Mouse (Mus musculus): ENCODE results near the gene Nat8f2. TPM values are rescaled to one million over a fixed set of nuclear protein-coding genes. Genes with fewer than 3 reads are reported as not detected.
"Not testable (repeated sequence)": the region's sequence is repeated elsewhere in the genome, so short reads cannot be mapped to it uniquely, and the experiment has no call there.

Nat8f2 gene
- polyA plus RNA-seq, 1 experiment from 2014 or later = not detected

DNA sequence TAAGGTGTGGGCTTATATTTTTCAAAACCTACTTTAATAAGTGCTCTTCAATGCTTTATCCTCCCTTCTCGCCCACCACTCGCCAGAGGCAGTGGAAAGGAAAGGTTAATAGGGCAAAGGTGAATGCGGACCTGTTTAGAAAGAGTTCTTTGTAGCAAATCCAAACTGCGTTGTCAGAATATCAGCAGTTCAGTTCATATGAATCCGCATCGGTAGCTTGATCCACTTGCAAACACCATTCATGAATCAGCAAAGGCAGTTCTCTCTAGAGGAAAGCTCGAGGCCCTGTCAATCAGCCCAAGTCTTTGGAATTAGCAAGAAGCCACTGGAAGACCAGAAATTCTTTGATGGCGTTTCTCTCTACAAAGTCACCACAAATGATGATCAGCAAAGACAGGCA lies 30.3 kb downstream of the Nat8f2 start:
- H3K27me3 ChIP-seq (ENCODE audit: control insufficient read depth, insufficient read depth, low read length) = no peaks in the 10 kb centered on the region
- 80% methylated on average over 8 of the region's 8 CpGs for whole genome bisulfite sequencing
- no peak overlapping the region for H3K9ac ChIP-seq (ENCODE audit: low read length)
- no peaks in the 10 kb centered on the region for H3K9me3 ChIP-seq (ENCODE audit: control insufficient read depth, low read length)
- no peak overlapping the region for H3K4me3 ChIP-seq (ENCODE audit: low read depth, low read length)
- H3K4me2 ChIP-seq (ENCODE audit: low read depth, severe bottlenecking) = no peak overlapping the region
- DNase-seq (ENCODE audit: low spot score) (no peak), ATAC-seq (ENCODE audit: insufficient number of reproducible peaks, low FRiP score, low TSS enrichment, low read depth) (no peak)
- H3K27ac ChIP-seq (replicated peaks; ENCODE audit: low read depth, low read length) = no peak overlapping the region
- H3K36me3 ChIP-seq (ENCODE audit: control insufficient read depth, insufficient read depth, low read length) = no peaks in the 10 kb centered on the region
- no peaks in the 10 kb centered on the region for H3K4me1 ChIP-seq (ENCODE audit: control insufficient read depth, insufficient read depth, low read length)

DNA sequence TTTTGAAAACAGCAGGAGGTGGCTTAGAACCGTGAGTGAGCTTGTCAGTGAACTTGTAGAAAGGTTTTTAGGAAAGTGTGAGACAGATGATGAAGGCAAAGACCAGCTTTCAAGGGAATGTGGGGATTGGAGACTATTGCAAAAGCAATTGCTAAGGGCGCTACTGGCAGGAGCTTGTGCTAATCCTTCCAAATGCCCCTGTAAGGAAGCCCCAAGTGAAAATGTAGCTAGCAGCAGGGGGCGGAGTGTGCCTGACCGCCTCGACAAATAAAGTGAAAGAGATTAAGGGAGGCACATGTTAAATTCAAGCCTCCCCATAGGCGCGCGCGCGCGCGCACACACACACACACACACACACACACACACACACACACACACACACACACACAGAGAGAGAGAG lies 31.7 kb downstream of the Nat8f2 start:
- not testable (repeated sequence) for H3K36me3 ChIP-seq (ENCODE audit: control insufficient read depth, insufficient read depth, low read length); H3K9ac ChIP-seq (ENCODE audit: low read length); H3K4me1 ChIP-seq (ENCODE audit: control insufficient read depth, insufficient read depth, low read length); H3K27ac ChIP-seq (replicated peaks; ENCODE audit: low read depth, low read length); ATAC-seq (ENCODE audit: insufficient number of reproducible peaks, low FRiP score, low TSS enrichment, low read depth); H3K4me3 ChIP-seq (ENCODE audit: low read depth, low read length); H3K4me2 ChIP-seq (ENCODE audit: low read depth, severe bottlenecking); H3K27me3 ChIP-seq (ENCODE audit: control insufficient read depth, insufficient read depth, low read length); H3K9me3 ChIP-seq (ENCODE audit: control insufficient read depth, low read length)
- DNase-seq (ENCODE audit: low spot score) = peak; percentile 57
- 9% methylated on average over 12 of the region's 12 CpGs for WGBS

- not testable (repeated sequence) for H3K4me3 ChIP-seq (ENCODE audit: low read depth, low read length); H3K36me3 ChIP-seq (ENCODE audit: control insufficient read depth, insufficient read depth, low read length); ATAC-seq (ENCODE audit: insufficient number of reproducible peaks, low FRiP score, low TSS enrichment, low read depth); H3K27ac ChIP-seq (replicated peaks; ENCODE audit: low read depth, low read length); H3K4me2 ChIP-seq (ENCODE audit: low read depth, severe bottlenecking); H3K4me1 ChIP-seq (ENCODE audit: control insufficient read depth, insufficient read depth, low read length); H3K9me3 ChIP-seq (ENCODE audit: control insufficient read depth, low read length); H3K9ac ChIP-seq (ENCODE audit: low read length); H3K27me3 ChIP-seq (ENCODE audit: control insufficient read depth, insufficient read depth, low read length)
- DNase-seq (ENCODE audit: low spot score) = peak; percentile 46
- WGBS = 24% methylated on average over 8 of the region's 9 CpGs
These were observed 32.1 kb downstream of the Nat8f2 start for GRCm38 (mm10) chr6:85836827-85837226.

- ATAC-seq (ENCODE audit: insufficient number of reproducible peaks, low FRiP score, low TSS enrichment, low read depth); H3K9ac ChIP-seq (ENCODE audit: low read length): not testable (repeated sequence)
These were observed 32.9 kb downstream of the Nat8f2 start for GRCm38 (mm10) chr6:85836098-85836497.

DNA sequence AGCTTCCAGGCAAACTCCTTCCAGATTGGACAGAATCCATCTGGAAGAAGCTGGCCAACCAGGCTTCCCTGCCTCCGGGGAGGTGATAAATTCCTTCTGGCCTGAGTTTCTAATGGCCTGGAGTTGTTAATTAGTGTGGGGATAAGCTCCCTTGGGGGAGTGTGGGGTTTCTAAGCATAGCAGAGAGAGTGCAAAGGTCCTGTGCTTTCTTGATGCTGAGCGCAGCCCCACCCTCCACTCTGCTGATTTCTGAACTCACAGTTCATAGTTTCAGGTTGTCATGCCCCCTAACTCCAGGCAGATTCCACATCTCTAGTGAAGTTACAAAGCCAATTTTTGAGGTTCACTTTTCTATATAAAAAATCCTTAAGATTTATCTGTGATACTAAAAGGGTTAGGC lies 33.9 kb downstream of the Nat8f2 start:
- H3K27me3 ChIP-seq (ENCODE audit: control insufficient read depth, insufficient read depth, low read length); DNase-seq (ENCODE audit: low spot score); H3K9ac ChIP-seq (ENCODE audit: low read length); H3K9me3 ChIP-seq (ENCODE audit: control insufficient read depth, low read length); H3K27ac ChIP-seq (replicated peaks; ENCODE audit: low read depth, low read length); H3K4me1 ChIP-seq (ENCODE audit: control insufficient read depth, insufficient read depth, low read length); ATAC-seq (ENCODE audit: insufficient number of reproducible peaks, low FRiP score, low TSS enrichment, low read depth); H3K4me2 ChIP-seq (ENCODE audit: low read depth, severe bottlenecking); H3K36me3 ChIP-seq (ENCODE audit: control insufficient read depth, insufficient read depth, low read length); H3K4me3 ChIP-seq (ENCODE audit: low read depth, low read length): not testable (repeated sequence)
- 63% methylated on average over 1 of the region's 2 CpGs for WGBS

More at GRCm38 (mm10) chr6:85836098-85836497, 32.9 kb downstream of the Nat8f2 start:
- not testable (repeated sequence) for H3K4me3 ChIP-seq (ENCODE audit: low read depth, low read length); H3K27ac ChIP-seq (replicated peaks; ENCODE audit: low read depth, low read length); H3K36me3 ChIP-seq (ENCODE audit: control insufficient read depth, insufficient read depth, low read length); DNase-seq (ENCODE audit: low spot score); H3K27me3 ChIP-seq (ENCODE audit: control insufficient read depth, insufficient read depth, low read length); H3K4me2 ChIP-seq (ENCODE audit: low read depth, severe bottlenecking); H3K9me3 ChIP-seq (ENCODE audit: control insufficient read depth, low read length); H3K4me1 ChIP-seq (ENCODE audit: control insufficient read depth, insufficient read depth, low read length)
- 88% methylated on average over 5 of the region's 5 CpGs for WGBS

DNA sequence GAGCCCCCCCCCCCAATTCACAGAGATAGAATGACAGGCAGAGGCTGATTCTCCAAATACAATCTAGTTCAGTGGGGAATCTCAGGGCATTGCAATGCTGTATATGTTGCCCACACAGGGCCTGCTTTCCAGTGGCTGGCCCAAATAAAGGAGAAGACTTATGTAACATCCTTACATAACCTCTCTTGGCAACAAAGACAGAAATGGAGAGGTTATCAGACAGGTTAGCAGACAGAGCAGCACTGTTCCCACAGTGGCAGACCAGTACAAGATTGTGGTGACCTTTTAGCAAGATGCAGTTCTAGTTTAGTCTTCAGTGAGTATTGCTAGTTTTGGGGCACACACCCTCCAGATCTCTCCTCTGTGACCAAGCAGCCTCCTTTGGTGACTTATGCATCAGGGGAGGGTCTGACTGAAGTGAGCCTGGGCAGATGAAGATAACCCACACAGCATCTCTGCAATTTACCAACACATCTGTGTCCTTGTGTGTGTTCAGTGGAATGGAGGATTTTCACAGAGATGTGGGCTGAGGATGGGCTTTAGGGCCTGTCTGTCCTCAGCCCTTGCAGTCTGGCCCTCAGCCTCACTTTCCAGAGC lies 34.4 kb downstream of the Nat8f2 start:
- not testable (repeated sequence) for H3K9ac ChIP-seq (ENCODE audit: low read length); H3K4me3 ChIP-seq (ENCODE audit: low read depth, low read length); H3K36me3 ChIP-seq (ENCODE audit: control insufficient read depth, insufficient read depth, low read length); H3K27ac ChIP-seq (replicated peaks; ENCODE audit: low read depth, low read length); H3K27me3 ChIP-seq (ENCODE audit: control insufficient read depth, insufficient read depth, low read length); H3K9me3 ChIP-seq (ENCODE audit: control insufficient read depth, low read length); DNase-seq (ENCODE audit: low spot score); H3K4me2 ChIP-seq (ENCODE audit: low read depth, severe bottlenecking); ATAC-seq (ENCODE audit: insufficient number of reproducible peaks, low FRiP score, low TSS enrichment, low read depth); H3K4me1 ChIP-seq (ENCODE audit: control insufficient read depth, insufficient read depth, low read length)

DNA sequence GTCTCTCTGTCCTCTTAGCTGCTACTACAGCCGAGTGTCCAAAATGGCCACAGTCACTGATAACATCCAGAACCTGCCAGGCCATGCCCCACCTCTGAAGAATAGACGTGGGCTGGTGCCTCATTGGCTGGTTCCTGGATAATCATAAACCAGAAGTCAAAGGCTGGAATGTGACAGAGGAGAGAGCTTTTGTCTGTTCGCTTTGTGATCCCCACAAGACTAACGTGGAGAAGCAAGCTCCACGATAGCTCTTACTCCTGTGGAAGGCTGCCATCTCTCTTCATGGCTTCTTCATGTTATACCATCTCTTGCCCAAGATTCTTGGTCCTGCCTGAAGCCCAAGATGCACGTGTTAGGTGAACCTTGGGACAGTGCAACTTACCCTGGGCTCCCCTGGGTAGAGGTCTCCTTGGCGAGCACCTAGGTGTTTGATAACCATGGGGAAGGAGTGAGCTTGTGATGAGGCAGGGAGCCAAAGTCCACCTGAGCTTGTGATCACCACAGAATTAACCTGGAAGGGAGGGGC lies 37.1 kb downstream of the Nat8f2 start, which contains the start of gene Nat8:
Nat8 (minus strand) TSS at position 287 of the 526 bp plus-strand sequence.
- ATAC-seq (ENCODE audit: insufficient number of reproducible peaks, low FRiP score, low TSS enrichment, low read depth) (no peak), DNase-seq (ENCODE audit: low spot score) (no peak)
- Histone ChIP-seq H3K9ac (ENCODE audit: low read length) (no peak within 1 kb of the TSS), H3K27me3 (ENCODE audit: control insufficient read depth, insufficient read depth, low read length) (no peaks in the 10 kb centered on the region), H3K36me3 (ENCODE audit: control insufficient read depth, insufficient read depth, low read length) (no peaks in the 10 kb centered on the region), H3K27ac (replicated peaks; ENCODE audit: low read depth, low read length) (no peak within 1 kb of the TSS), H3K4me3 (ENCODE audit: low read depth, low read length) (no peak within 1 kb of the TSS), H3K9me3 (ENCODE audit: control insufficient read depth, low read length) (no peaks in the 10 kb centered on the region), H3K4me1 (ENCODE audit: control insufficient read depth, insufficient read depth, low read length) (no peaks in the 10 kb centered on the region), H3K4me2 (ENCODE audit: low read depth, severe bottlenecking) (no peak within 1 kb of the TSS)
- 85% methylated on average over 7 of the region's 7 CpGs for WGBS

DNA sequence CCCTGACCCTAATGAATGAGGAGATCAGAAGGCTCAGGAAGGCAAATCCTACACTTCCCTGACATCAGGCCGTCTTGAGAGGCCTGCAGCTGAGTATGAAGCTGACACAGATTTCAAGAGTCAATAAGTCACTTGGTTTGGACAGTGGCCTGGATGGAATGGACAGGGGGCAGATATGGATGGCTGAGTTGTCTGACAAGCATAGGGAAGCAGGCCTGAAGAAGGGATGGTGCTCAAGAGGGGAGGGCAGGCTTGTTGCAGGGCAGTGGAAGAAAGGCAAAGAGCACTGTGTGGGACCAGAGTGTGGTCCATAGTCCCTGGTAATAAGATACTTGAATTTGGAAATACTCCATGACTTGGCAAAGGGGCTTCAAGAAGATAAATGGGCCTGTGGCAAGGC lies 39.5 kb downstream of the Nat8f2 start:
- Histone ChIP-seq H3K9ac (ENCODE audit: low read length) (no peak overlapping the region), H3K9me3 (ENCODE audit: control insufficient read depth, low read length) (no peaks in the 10 kb centered on the region), H3K27me3 (ENCODE audit: control insufficient read depth, insufficient read depth, low read length) (no peaks in the 10 kb centered on the region), H3K4me2 (ENCODE audit: low read depth, severe bottlenecking) (no peak overlapping the region), H3K4me1 (ENCODE audit: control insufficient read depth, insufficient read depth, low read length) (no peaks in the 10 kb centered on the region), H3K36me3 (ENCODE audit: control insufficient read depth, insufficient read depth, low read length) (no peaks in the 10 kb centered on the region), H3K4me3 (ENCODE audit: low read depth, low read length) (no peak overlapping the region), H3K27ac (replicated peaks; ENCODE audit: low read depth, low read length) (no peak overlapping the region)
- 47% methylated on average over 1 of the region's 1 CpGs for WGBS
- no peak for ATAC-seq (ENCODE audit: insufficient number of reproducible peaks, low FRiP score, low TSS enrichment, low read depth)
- DNase-seq (ENCODE audit: low spot score) = no peak

DNA sequence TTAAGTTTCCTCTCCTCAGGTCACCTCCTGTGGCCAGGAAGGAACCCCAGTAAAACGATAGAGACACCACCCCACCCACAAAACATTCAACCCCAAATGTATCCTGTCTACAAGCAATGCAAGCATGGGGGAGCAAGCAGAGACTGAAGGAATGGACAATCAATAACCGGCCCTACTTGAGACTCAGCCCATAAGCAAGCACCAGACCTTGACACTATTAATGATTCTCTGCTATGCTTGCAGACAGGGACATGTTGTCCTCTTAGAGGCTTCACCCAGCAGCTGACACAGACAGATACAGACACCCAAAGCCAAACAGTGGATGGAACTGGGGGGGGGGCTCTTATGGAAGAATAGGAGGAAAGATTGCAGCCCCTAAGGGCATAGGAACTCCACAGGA lies 43.1 kb downstream of the Nat8f2 start:
- WGBS = 83% methylated on average over 2 of the region's 2 CpGs

More for the DNA sequence above, 43.1 kb downstream of the Nat8f2 start:
- no peaks in the 10 kb centered on the region for H3K36me3 ChIP-seq (ENCODE audit: control insufficient read depth, insufficient read depth, low read length)
- no peak overlapping the region for H3K27ac ChIP-seq (replicated peaks; ENCODE audit: low read depth, low read length)
- no peak for ATAC-seq (ENCODE audit: insufficient number of reproducible peaks, low FRiP score, low TSS enrichment, low read depth)
- no peaks in the 10 kb centered on the region for H3K4me1 ChIP-seq (ENCODE audit: control insufficient read depth, insufficient read depth, low read length)
- no peak overlapping the region for H3K9ac ChIP-seq (ENCODE audit: low read length)
- H3K4me2 ChIP-seq (ENCODE audit: low read depth, severe bottlenecking) = no peak overlapping the region
- H3K27me3 ChIP-seq (ENCODE audit: control insufficient read depth, insufficient read depth, low read length) = no peaks in the 10 kb centered on the region
- no peak overlapping the region for H3K4me3 ChIP-seq (ENCODE audit: low read depth, low read length)
- no peak for DNase-seq (ENCODE audit: low spot score)
- H3K9me3 ChIP-seq (ENCODE audit: control insufficient read depth, low read length) = no peaks in the 10 kb centered on the region
